Mouse (Mus musculus) forebrain, embryonic 14.5 days (tissue): ENCODE results near the gene Anp32a. TPM values are rescaled to one million over a fixed set of nuclear protein-coding genes. Genes with fewer than 3 reads are reported as not detected.

ENCODE experiments used
- ATAC-seq: fragments of 200-750 bp; cut with Nextera tagmentation; 2 replicates; pipeline ENCODE4 v1.8.0; 2017; ENCODE audit warnings: mild to moderate bottlenecking, moderate library complexity
- DNase-seq: peaks from one replicate; pipeline ENCODE4 v3.0.0-alpha.2; 2015; ENCODE audit warnings: low spot score
- H3K27ac ChIP-seq: fragments of 300-500 bp; sonication (generic); 2 replicates; pipeline ENCODE4 v1.5.1; 2014; ENCODE audit warnings: low read depth, mild to moderate bottlenecking, control low read depth, low read length, moderate library complexity
- H3K27me3 ChIP-seq: fragments of 300-500 bp; sonication (generic); replicated peaks from 2 replicates; pipeline ENCODE4 v1.6.1; 2014; ENCODE audit warnings: low read length, control low read depth, mixed read lengths; ENCODE audit not compliant: control insufficient read depth, insufficient read depth
- H3K36me3 ChIP-seq: fragments of 300-500 bp; sonication (generic); 2 replicates; pipeline ENCODE4 v1.6.1; 2014; ENCODE audit warnings: low read length, control low read depth; ENCODE audit not compliant: control insufficient read depth, insufficient read depth
- H3K4me1 ChIP-seq: fragments of 300-500 bp; sonication (generic); 2 replicates; pipeline ENCODE4 v1.6.1; 2014; ENCODE audit warnings: antibody characterized with exemption, low read length, control low read depth; ENCODE audit not compliant: control insufficient read depth, insufficient read depth
- H3K4me2 ChIP-seq: fragments of 300-500 bp; sonication (generic); 2 replicates; pipeline ENCODE4 v1.6.1; 2014; ENCODE audit warnings: mild to moderate bottlenecking, control low read depth, low read length
- H3K4me3 ChIP-seq: fragments of 300-500 bp; sonication (generic); 2 replicates; pipeline ENCODE4 v1.5.1; 2014; ENCODE audit warnings: low read depth, low read length, control low read depth
- H3K9ac ChIP-seq: fragments of 300-500 bp; sonication (generic); 2 replicates; pipeline ENCODE4 v1.6.1; 2014; ENCODE audit warnings: mild to moderate bottlenecking, low read length, control low read depth, moderate library complexity
- H3K9me3 ChIP-seq: fragments of 300-500 bp; sonication (generic); replicated peaks from 2 replicates; pipeline ENCODE4 v1.6.1; 2016; ENCODE audit warnings: low read length, control low read depth, mixed read lengths; ENCODE audit not compliant: control insufficient read depth
- WGBS: fragments of 180-500 bp; shearing (Covaris S2); extraction: QIAGEN DNeasy Blood & Tissue Kit; methylation state at CpG from one replicate; pipeline ENCODE4 v1.1.7; 2014; 5-methylcytosine and 5-hydroxymethylcytosine counted together
- polyA plus RNA-seq: library from polyadenylated mRNA; unstranded; fragments of >200 nt; fragmentation: Nextera tagmentation; extraction: Ambion mirVana; gene quantifications from 2 replicates; pipeline ENCODE4 v1.2.1, GENCODE M21; 2014

Anp32a gene
- polyA plus RNA-seq, 1 experiment from 2014 or later, result 118 TPM

DNA sequence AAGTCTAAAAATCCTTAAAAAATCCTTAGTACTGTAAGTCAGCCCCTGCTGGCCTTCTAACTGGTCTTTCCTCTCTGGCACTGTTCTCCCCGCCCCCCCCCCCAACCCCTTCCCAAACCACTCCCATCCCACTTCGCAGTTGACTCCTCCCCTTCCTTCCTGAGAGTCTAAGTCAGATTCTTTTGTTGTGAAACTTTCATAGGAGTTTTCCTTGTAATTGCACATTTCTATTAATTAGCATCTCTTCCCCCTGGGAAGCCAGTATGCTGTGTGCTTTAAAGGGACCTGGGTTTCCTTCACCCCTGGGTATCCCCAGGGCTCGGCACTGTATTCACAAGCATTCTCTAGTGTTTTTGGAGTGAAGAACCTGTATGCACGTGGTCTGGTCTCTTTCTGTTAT lies 10.1 kb downstream of the Anp32a start:
- no peak overlapping the region for H3K27ac ChIP-seq
- 23% methylated on average over 4 of the region's 4 CpGs for WGBS

DNA sequence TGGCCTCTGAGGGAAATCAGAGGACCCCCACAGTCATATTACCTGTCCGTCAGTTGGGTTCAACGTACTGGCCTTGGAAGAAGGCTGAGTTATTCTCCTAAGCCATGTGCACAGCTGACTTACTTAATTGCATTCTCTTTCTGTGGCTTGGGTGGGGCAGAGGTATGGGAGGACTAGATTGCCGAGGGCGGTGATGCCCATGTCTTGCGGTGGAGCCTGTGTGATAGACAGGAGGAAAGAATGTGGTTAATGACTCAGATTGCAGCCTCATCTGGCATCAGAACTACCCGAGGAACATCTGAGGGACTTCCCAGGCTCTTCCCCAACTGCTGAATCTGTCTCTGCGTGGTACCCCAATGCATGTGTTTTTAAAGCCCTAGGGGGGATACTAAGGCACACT lies 12.7 kb downstream of the Anp32a start:
- ATAC-seq (no peak), DNase-seq (no peak)
- no peaks in the 10 kb centered on the region for H3K9me3 ChIP-seq
- peaks cover 8% of the 10 kb centered on the region for H3K4me1 ChIP-seq
- H3K9ac ChIP-seq, result no peak overlapping the region
- no peak overlapping the region for H3K4me2 ChIP-seq
- no peak overlapping the region for H3K4me3 ChIP-seq
- H3K36me3 ChIP-seq, result peaks cover 15% of the 10 kb centered on the region
- WGBS, result 68% methylated on average over 7 of the region's 7 CpGs
- no peaks in the 10 kb centered on the region for H3K27me3 ChIP-seq
- H3K27ac ChIP-seq, result no peak overlapping the region

More for the DNA sequence above, 10.1 kb downstream of the Anp32a start:
- H3K4me3 ChIP-seq, result no peak overlapping the region
- no peaks in the 10 kb centered on the region for H3K9me3 ChIP-seq
- no peak overlapping the region for H3K4me2 ChIP-seq
- H3K27me3 ChIP-seq, result no peaks in the 10 kb centered on the region
- H3K9ac ChIP-seq, result no peak overlapping the region
- H3K4me1 ChIP-seq, result peaks cover 14% of the 10 kb centered on the region
- no peak for ATAC-seq
- no peak for DNase-seq
- peaks cover 15% of the 10 kb centered on the region; the same call in 1 of the 2 replicates for H3K36me3 ChIP-seq

DNA sequence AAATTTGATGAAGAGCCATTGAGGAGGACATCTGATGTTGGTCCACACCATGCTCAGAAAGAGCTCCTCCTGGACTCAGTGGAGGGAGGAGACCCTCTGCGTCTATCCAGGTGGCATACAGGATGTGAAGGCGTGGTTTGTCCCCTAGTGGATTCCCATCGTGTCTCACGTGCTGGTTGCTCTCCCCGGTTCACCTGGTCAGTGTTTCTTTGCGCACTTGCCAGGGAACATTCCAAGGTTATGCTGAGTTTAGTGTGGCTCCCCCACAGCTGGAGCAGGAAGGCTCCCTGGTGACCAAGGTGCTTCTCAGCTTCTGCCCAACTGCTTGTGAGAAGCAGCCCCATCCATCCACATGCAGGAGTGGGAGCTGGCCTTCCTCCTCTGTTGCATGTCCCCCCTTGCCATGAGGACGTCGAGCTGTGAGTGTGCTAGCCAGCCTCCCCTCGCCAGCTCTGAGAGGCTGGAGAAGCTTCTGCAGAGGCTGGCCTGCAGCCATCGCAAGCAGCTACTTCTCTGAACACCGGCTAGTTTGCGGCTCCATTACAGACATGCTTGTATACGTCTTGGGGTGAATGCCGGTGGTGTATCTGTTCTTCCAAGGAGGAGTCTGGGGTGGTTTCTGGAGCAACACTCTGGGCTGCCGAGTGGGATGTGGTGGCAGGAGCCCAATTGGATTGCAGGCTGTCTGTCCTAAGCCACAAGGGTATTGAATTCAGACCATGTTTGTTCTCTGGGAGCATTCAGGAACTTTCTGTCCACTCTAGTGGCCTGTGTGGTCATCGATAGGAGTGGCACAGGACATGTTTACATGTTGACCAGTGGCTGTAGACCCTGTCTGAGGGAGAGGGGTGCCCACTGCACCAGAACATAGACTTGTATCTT lies 14.0 kb downstream of the Anp32a start:
- no peak for DNase-seq
- 79% methylated on average over 16 of the region's 16 CpGs for WGBS
- H3K36me3 ChIP-seq, result peaks cover 22% of the 10 kb centered on the region
- no peaks in the 10 kb centered on the region for H3K9me3 ChIP-seq
- H3K27ac ChIP-seq, result no peak overlapping the region; the same call in 1 of the 2 replicates
- H3K9ac ChIP-seq, result no peak overlapping the region
- ATAC-seq, result no peak
- H3K27me3 ChIP-seq, result no peaks in the 10 kb centered on the region
- no peak overlapping the region for H3K4me2 ChIP-seq
- H3K4me3 ChIP-seq, result no peak overlapping the region
- 0 out of 2 replicates have a peak, but pooled peaks cover 3% of the 10 kb centered on the region for H3K4me1 ChIP-seq

DNA sequence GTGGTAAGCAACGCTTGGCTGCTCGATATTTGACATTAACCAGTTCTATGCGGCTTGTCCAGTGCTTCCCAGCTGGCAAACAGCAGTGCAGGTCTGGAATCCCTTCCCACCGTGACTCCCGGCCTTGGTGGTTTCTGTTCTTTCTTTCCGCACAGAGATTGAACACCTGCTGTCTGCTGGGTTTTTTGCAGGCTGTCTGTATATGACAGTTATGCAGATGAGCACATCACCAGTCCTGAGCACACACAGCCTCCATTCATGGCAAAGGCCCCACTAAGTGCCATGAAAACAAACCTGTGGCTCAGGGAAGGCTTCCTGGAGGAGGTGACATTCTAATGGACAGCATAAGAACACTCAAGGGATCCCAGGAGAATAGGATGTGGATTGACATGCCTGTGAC lies 14.7 kb downstream of the Anp32a start:
- no peak overlapping the region for H3K4me3 ChIP-seq
- DNase-seq (no peak), ATAC-seq (no peak)
- H3K27ac ChIP-seq, result no peak overlapping the region
- peaks cover 5% of the 10 kb centered on the region; the same call in 1 of the 2 replicates for H3K4me1 ChIP-seq
- H3K9ac ChIP-seq, result no peak overlapping the region
- H3K4me2 ChIP-seq, result no peak overlapping the region
- H3K9me3 ChIP-seq, result no peaks in the 10 kb centered on the region
- H3K27me3 ChIP-seq, result no peaks in the 10 kb centered on the region
- H3K36me3 ChIP-seq, result peaks cover 22% of the 10 kb centered on the region
- 81% methylated on average over 6 of the region's 6 CpGs for WGBS

DNA sequence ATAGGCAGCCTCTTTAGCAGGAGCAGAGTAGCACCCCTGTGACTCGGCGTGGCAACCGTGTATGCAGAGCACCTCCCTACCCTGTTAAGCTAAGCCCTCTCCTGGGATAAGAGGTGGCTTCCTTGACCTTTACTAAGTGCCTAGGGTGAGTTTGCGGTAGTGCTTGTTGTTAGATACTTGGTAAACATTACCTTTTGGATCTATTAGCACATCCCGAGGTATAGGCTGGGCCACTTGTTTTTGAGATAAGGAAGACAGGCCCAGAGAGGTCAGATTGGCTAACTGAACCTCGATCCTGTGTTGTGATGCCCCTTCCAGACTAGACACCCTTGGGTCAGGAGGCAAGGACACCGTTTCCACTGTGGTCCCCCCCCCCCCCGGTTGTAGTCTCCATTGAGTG lies 16.5 kb downstream of the Anp32a start:
- no peak for ATAC-seq
- H3K4me1 ChIP-seq, result peaks cover 10% of the 10 kb centered on the region; the same call in 1 of the 2 replicates

DNA sequence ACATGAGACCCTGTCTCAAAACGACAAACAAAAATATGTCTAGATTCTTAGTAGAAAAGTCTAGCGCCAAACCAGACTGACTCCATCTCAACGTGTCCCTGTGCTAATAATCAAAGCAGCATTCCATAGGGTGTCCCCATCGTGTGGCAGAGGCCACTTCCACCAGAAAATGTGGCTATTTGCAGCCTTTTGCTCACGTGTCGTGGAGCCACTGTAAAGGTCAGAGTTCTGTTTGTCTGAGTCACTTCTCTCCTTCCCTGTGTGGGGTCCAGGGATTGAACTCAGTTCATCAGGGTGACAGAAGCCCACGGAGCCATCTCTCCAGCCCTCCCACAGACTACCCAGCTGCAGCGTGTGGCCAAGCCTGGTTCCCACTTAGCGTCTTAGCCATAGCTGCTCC lies 17.8 kb downstream of the Anp32a start:
- H3K4me1 ChIP-seq, result peaks cover 23% of the 10 kb centered on the region
- no peaks in the 10 kb centered on the region for H3K27me3 ChIP-seq
- H3K4me3 ChIP-seq, result no peak overlapping the region
- DNase-seq, result no peak
- ATAC-seq, result no peak
- H3K36me3 ChIP-seq, result peaks cover 20% of the 10 kb centered on the region
- no peak overlapping the region for H3K27ac ChIP-seq
- H3K9ac ChIP-seq, result no peak overlapping the region
- no peaks in the 10 kb centered on the region for H3K9me3 ChIP-seq
- WGBS, result 86% methylated on average over 9 of the region's 9 CpGs
- no peak overlapping the region for H3K4me2 ChIP-seq

More for the DNA sequence above, 16.5 kb downstream of the Anp32a start:
- DNase-seq, result no peak
- H3K4me2 ChIP-seq, result no peak overlapping the region
- H3K4me3 ChIP-seq, result no peak overlapping the region
- no peaks in the 10 kb centered on the region for H3K9me3 ChIP-seq
- WGBS, result 93% methylated on average over 8 of the region's 8 CpGs
- H3K27ac ChIP-seq, result no peak overlapping the region
- peaks cover 22% of the 10 kb centered on the region for H3K36me3 ChIP-seq
- H3K27me3 ChIP-seq, result no peaks in the 10 kb centered on the region
- H3K9ac ChIP-seq, result no peak overlapping the region

DNA sequence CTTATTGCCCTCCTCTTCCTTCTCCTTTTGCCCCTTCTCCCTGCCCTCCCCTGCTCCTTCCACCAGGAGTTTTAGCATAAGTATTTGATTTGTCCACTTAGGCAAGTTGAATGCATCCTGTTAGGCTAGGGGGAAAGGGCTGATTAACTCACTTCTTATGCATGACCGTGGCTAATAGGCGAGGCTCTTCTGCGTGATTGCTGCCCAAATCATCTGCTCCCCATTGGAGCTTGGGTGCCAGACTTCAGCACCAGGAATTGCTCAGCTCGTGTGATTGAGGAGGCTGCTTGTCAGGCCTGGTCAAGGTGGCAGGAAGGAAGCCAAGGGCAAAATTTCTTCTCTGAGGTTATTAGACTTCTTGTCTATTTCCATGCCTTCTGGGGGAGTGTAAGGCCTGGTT lies 19.8 kb downstream of the Anp32a start:
- Histone ChIP-seq H3K4me1 (peaks cover 43% of the 10 kb centered on the region), H3K9me3 (no peaks in the 10 kb centered on the region), H3K36me3 (peaks cover 12% of the 10 kb centered on the region), H3K9ac (no peak overlapping the region), H3K4me3 (no peak overlapping the region), H3K4me2 (no peak overlapping the region), H3K27ac (no peak overlapping the region; the same call in 1 of the 2 replicates), H3K27me3 (no peaks in the 10 kb centered on the region)
- peak; percentile 51 for DNase-seq
- no peak for ATAC-seq
- 4% methylated on average over 4 of the region's 4 CpGs for WGBS

DNA sequence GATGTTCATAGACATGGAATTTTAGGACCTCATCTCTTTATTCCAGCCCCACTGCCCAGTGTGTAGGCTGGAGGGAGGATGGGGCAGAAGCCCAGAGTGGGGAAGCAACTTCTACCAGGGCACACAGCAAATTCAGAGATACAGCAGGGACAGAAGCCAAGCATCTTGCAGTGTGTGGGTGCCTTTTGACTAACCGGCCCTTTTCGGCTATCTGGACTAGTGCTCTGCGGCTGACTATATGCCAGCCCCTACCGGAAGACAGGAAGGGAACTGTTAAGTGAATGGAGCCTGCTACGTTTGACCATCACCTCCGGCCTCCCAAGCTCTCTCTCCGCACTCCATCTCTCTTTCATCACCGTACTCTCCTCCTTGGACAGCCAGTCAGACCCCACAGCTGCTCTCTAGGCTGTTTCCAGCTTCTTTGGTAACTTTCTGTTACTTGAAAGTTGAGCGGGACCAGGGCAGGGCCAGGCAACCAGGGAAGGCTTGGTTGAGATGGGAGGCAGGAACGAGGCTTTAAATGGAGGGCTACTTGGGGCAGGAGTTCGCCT lies 21.8 kb downstream of the Anp32a start:
- no peak for ATAC-seq
- H3K9ac ChIP-seq, result peak overlapping the region; percentile 64
- no peaks in the 10 kb centered on the region for H3K27me3 ChIP-seq
- H3K4me1 ChIP-seq, result peaks cover 61% of the 10 kb centered on the region
- H3K9me3 ChIP-seq, result no peaks in the 10 kb centered on the region
- peak overlapping the region; percentile 57 for H3K4me2 ChIP-seq
- H3K4me3 ChIP-seq, result no peak overlapping the region
- peaks cover 12% of the 10 kb centered on the region for H3K36me3 ChIP-seq
- 41% methylated on average over 11 of the region's 11 CpGs for whole genome bisulfite sequencing
- peak overlapping the region; percentile 70 for H3K27ac ChIP-seq
- no peak for DNase-seq

DNA sequence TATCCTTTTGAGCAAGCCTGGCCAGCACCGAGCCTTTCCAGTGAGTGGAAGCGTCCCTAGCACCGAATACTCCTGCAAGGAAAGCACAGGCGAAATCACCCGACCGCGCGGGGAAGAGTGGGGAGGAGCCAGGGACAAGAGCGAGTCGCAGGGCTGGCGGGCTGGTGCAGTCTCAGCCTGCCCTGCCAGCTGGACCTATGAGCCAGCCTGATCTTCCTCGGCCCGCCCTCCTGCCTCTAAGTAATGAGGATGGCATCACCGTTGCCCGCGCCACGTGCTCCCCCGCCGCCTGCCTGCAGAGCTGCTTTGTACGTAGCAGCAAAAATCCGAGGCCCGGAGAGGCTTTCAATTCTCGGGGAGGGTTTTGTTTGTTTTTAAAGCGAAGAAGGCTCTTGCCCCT lies 22.5 kb downstream of the Anp32a start:
- H3K4me3 ChIP-seq, result peak overlapping the region; percentile 9
- DNase-seq, result peak; percentile 93
- H3K27ac ChIP-seq, result peak overlapping the region; percentile 70
- peak overlapping the region; percentile 57 for H3K4me2 ChIP-seq
- peak overlapping the region; percentile 64 for H3K9ac ChIP-seq
- peak; percentile 93 for ATAC-seq
- no peaks in the 10 kb centered on the region for H3K9me3 ChIP-seq
- under 1% methylated on average over 24 of the region's 24 CpGs for WGBS
- H3K36me3 ChIP-seq, result peaks cover 9% of the 10 kb centered on the region
- peaks cover 65% of the 10 kb centered on the region for H3K4me1 ChIP-seq
- no peaks in the 10 kb centered on the region for H3K27me3 ChIP-seq
